Mouse (Mus musculus): ENCODE measurements around the gene Mars. TPM values are rescaled to one million over a fixed set of nuclear protein-coding genes. Genes with fewer than 3 reads are reported as not detected.

The Mars gene
- polyA plus RNA-seq (2014; fragmentation: Nextera tagmentation; extraction: Ambion mirVana): 106 and 108 TPM in 2 replicates

GRCm38 (mm10) chr10:127311476-127312355 lies at the start of gene Mars:
Gene Mars (minus strand): TSS chr10:127311786.
- H3K9me3 ChIP-seq (ENCODE audit: control insufficient read depth, low read length): no peaks in the 10 kb centered on the region
- peak; percentile 97 for ATAC-seq (ENCODE audit: low read depth)
- DNase-seq (ENCODE audit: low spot score): peak; percentile 98
- under 1% methylated on average over 64 of the region's 65 CpGs for WGBS
- peak within 1 kb of the TSS; percentile 87 for H3K4me3 ChIP-seq (ENCODE audit: low read depth, low read length)
- peaks cover 5% of the 10 kb centered on the region for H3K4me1 ChIP-seq (ENCODE audit: control insufficient read depth, insufficient read depth, low read length)
- H3K9ac ChIP-seq (ENCODE audit: low read depth, low read length): peak within 1 kb of the TSS; percentile 90
- peak within 1 kb of the TSS; percentile 86 for H3K27ac ChIP-seq (replicated peaks; ENCODE audit: low read depth, low read length)
- peaks cover 25% of the 10 kb centered on the region for H3K36me3 ChIP-seq (ENCODE audit: control insufficient read depth, insufficient read depth, low read length)
- H3K4me2 ChIP-seq (ENCODE audit: low read depth, low read length): peak within 1 kb of the TSS; percentile 59
- H3K27me3 ChIP-seq (replicated peaks; ENCODE audit: control insufficient read depth, insufficient read depth, low read length): no peaks in the 10 kb centered on the region

DNA sequence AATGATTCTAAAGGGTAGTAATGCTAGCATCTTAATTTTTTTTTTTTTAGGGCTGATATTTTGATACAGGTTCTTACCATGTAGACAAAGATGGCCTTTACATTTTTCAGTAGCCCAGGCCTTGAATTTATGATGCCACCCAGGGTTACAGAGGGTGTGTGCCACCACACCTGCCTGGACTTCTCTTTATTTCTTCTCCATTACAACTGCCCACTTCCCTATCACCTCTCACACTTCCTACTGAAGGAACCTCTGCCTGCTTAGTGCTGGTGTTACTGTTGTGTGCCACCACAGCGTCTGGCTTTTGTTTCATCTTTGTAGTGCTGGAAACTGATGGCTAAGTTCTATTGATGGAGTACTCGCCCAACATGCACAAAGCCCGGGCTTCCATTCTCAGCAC lies 49.1 kb upstream of the Mars start:
- Histone ChIP-seq H3K27ac (replicated peaks; ENCODE audit: low read depth, low read length) (no peak overlapping the region), H3K4me1 (ENCODE audit: control insufficient read depth, insufficient read depth, low read length) (no peaks in the 10 kb centered on the region), H3K27me3 (replicated peaks; ENCODE audit: control insufficient read depth, insufficient read depth, low read length) (no peaks in the 10 kb centered on the region), H3K4me2 (ENCODE audit: low read depth, low read length) (no peak overlapping the region), H3K36me3 (ENCODE audit: control insufficient read depth, insufficient read depth, low read length) (no peaks in the 10 kb centered on the region), H3K9me3 (ENCODE audit: control insufficient read depth, low read length) (no peaks in the 10 kb centered on the region), H3K4me3 (ENCODE audit: low read depth, low read length) (no peak overlapping the region), H3K9ac (ENCODE audit: low read depth, low read length) (no peak overlapping the region)
- 80% methylated on average over 3 of the region's 3 CpGs for WGBS
- ATAC-seq (ENCODE audit: low read depth) (no peak), DNase-seq (ENCODE audit: low spot score) (no peak)

DNA sequence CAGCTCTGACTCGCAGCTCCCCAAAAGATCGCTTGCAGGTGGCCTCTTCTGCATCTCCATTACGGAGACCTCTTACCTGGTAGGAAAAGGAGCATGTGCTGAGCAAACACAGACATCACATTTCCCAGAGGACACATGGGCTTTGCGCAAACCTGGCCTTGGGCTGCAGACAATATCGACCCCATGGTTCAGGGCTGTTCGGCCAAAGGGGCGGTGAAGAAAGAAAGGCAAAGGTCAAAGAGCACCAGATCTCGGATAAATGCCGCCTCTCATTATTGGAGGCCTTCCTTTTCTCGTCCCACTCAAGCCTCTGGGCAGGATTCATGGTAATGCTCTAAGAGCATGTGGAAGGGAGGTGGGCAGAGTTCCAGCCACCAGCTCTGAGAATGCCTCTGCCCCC lies 43.8 kb upstream of the Mars start:
- Histone ChIP-seq H3K9ac (ENCODE audit: low read depth, low read length) (no peak overlapping the region), H3K4me3 (ENCODE audit: low read depth, low read length) (no peak overlapping the region), H3K27ac (replicated peaks; ENCODE audit: low read depth, low read length) (no peak overlapping the region), H3K4me2 (ENCODE audit: low read depth, low read length) (no peak overlapping the region), H3K27me3 (replicated peaks; ENCODE audit: control insufficient read depth, insufficient read depth, low read length) (no peaks in the 10 kb centered on the region), H3K36me3 (ENCODE audit: control insufficient read depth, insufficient read depth, low read length) (no peaks in the 10 kb centered on the region), H3K9me3 (ENCODE audit: control insufficient read depth, low read length) (no peaks in the 10 kb centered on the region), H3K4me1 (ENCODE audit: control insufficient read depth, insufficient read depth, low read length) (peaks cover 5% of the 10 kb centered on the region; the same call in 1 of the 2 replicates)
- no peak for ATAC-seq (ENCODE audit: low read depth)
- no peak for DNase-seq (ENCODE audit: low spot score)
- WGBS: 55% methylated on average over 10 of the region's 10 CpGs

DNA sequence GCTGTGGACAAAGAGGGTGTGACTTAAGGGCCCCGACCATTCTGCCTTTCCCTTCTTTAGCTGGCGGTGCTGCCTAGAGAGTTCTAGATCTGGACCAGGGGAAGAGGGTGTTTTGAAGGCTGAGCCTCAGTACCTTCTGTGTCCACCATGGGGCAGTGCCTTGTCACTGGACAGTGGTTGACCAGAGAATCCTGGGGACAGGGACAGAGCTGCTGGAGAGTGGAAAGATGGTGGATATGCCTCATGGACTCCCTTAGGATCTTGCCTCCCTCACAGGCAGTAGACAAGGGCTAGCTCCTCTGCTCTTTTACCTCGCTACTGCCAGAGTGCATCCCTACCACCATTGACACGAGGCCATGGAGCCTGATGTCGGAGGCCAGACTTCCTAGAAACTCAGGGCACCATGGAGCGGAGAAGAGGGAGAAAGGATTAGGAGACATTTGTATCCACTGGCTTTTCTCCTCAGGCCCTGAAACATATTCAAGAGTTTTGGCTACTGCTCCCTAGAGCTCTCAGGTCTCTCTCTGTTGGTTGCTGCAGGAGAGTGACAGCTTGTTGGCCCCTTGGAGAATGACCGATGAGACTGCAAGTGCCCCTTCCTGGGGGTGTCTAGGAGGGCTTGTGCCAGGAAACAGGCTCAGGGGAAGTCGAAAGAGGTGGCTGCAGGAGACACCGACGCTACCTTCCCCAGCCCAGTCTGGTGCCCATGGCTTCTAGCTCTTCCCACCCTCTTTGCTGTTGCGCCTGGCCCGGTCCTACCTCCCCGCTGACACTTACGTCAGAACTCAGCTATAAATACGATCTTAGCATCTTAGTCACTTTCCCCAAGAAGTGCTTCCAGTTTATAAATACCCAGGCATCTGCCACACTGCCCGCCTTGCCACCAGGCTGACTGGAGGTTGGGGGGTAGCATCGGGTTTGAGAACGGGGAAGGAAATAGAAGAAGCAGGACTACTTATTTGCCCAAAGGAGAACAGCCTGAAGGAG lies 42.6 kb upstream of the Mars start, which contains the start of gene Inhbe:
Gene Inhbe (minus strand): TSS at position 503 of the 987 bp plus-strand sequence.
- Histone ChIP-seq H3K27ac (replicated peaks; ENCODE audit: low read depth, low read length) (no peak within 1 kb of the TSS), H3K4me1 (ENCODE audit: control insufficient read depth, insufficient read depth, low read length) (peaks cover 6% of the 10 kb centered on the region; the same call in 1 of the 2 replicates), H3K9ac (ENCODE audit: low read depth, low read length) (no peak within 1 kb of the TSS), H3K36me3 (ENCODE audit: control insufficient read depth, insufficient read depth, low read length) (no peaks in the 10 kb centered on the region), H3K4me3 (ENCODE audit: low read depth, low read length) (no peak within 1 kb of the TSS), H3K9me3 (ENCODE audit: control insufficient read depth, low read length) (no peaks in the 10 kb centered on the region), H3K4me2 (ENCODE audit: low read depth, low read length) (no peak within 1 kb of the TSS), H3K27me3 (replicated peaks; ENCODE audit: control insufficient read depth, insufficient read depth, low read length) (no peaks in the 10 kb centered on the region)
- 84% methylated on average over 18 of the region's 18 CpGs for WGBS
- DNase-seq (ENCODE audit: low spot score): no peak
- no peak for ATAC-seq (ENCODE audit: low read depth)

DNA sequence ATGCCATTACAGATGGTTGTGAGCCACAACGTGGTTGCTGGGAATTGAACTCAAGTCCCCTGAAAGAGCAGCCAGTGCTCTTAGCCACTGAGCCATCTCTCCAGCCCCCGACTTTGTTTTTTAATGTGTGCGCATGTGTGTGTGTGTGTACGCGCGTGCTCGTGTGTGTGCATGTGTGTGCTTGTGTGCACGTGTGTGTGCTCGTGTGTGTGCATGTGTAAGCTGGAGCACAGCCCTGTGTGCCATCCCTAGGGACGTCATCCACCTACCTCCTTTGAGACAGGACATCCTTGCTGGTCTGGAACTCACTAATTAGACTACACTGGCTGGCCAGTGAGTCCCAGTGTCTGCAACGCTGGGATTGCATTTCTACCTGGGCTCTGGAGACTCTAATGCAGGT lies 41.2 kb upstream of the Mars start:
- WGBS: 86% methylated on average over 11 of the region's 11 CpGs
- ATAC-seq (ENCODE audit: low read depth): no peak
- Histone ChIP-seq H3K4me3 (ENCODE audit: low read depth, low read length) (no peak overlapping the region), H3K27ac (replicated peaks; ENCODE audit: low read depth, low read length) (no peak overlapping the region), H3K9me3 (ENCODE audit: control insufficient read depth, low read length) (no peaks in the 10 kb centered on the region), H3K36me3 (ENCODE audit: control insufficient read depth, insufficient read depth, low read length) (no peaks in the 10 kb centered on the region), H3K27me3 (replicated peaks; ENCODE audit: control insufficient read depth, insufficient read depth, low read length) (no peaks in the 10 kb centered on the region), H3K4me2 (ENCODE audit: low read depth, low read length) (no peak overlapping the region), H3K9ac (ENCODE audit: low read depth, low read length) (no peak overlapping the region), H3K4me1 (ENCODE audit: control insufficient read depth, insufficient read depth, low read length) (peaks cover 6% of the 10 kb centered on the region; the same call in 1 of the 2 replicates)
- DNase-seq (ENCODE audit: low spot score): no peak

GRCm38 (mm10) chr10:127352187-127352586 lies 40.6 kb upstream of the Mars start:
- ATAC-seq (ENCODE audit: low read depth) (no peak), DNase-seq (ENCODE audit: low spot score) (no peak)
- no peak overlapping the region for H3K4me3 ChIP-seq (ENCODE audit: low read depth, low read length)
- WGBS: 84% methylated on average over 9 of the region's 9 CpGs
- H3K4me1 ChIP-seq (ENCODE audit: control insufficient read depth, insufficient read depth, low read length): peaks cover 6% of the 10 kb centered on the region; the same call in 1 of the 2 replicates
- no peak overlapping the region for H3K9ac ChIP-seq (ENCODE audit: low read depth, low read length)
- no peaks in the 10 kb centered on the region for H3K9me3 ChIP-seq (ENCODE audit: control insufficient read depth, low read length)
- no peak overlapping the region for H3K27ac ChIP-seq (replicated peaks; ENCODE audit: low read depth, low read length)
- no peaks in the 10 kb centered on the region for H3K27me3 ChIP-seq (replicated peaks; ENCODE audit: control insufficient read depth, insufficient read depth, low read length)
- no peak overlapping the region for H3K4me2 ChIP-seq (ENCODE audit: low read depth, low read length)
- H3K36me3 ChIP-seq (ENCODE audit: control insufficient read depth, insufficient read depth, low read length): no peaks in the 10 kb centered on the region

- Histone ChIP-seq H3K36me3 (ENCODE audit: control insufficient read depth, insufficient read depth, low read length) (no peaks in the 10 kb centered on the region), H3K9me3 (ENCODE audit: control insufficient read depth, low read length) (no peaks in the 10 kb centered on the region), H3K27ac (replicated peaks; ENCODE audit: low read depth, low read length) (no peak overlapping the region), H3K9ac (ENCODE audit: low read depth, low read length) (no peak overlapping the region), H3K4me2 (ENCODE audit: low read depth, low read length) (no peak overlapping the region), H3K4me1 (ENCODE audit: control insufficient read depth, insufficient read depth, low read length) (peaks cover 6% of the 10 kb centered on the region; the same call in 1 of the 2 replicates), H3K27me3 (replicated peaks; ENCODE audit: control insufficient read depth, insufficient read depth, low read length) (no peaks in the 10 kb centered on the region), H3K4me3 (ENCODE audit: low read depth, low read length) (no peak overlapping the region)
- DNase-seq (ENCODE audit: low spot score) (no peak), ATAC-seq (ENCODE audit: low read depth) (no peak)
- 67% methylated on average over 8 of the region's 8 CpGs for WGBS
Measured at GRCm38 (mm10) chr10:127351719-127352118, 40.1 kb upstream of the Mars start.

GRCm38 (mm10) chr10:127351285-127351595 lies 39.7 kb upstream of the Mars start:
- no peaks in the 10 kb centered on the region for H3K27me3 ChIP-seq (replicated peaks; ENCODE audit: control insufficient read depth, insufficient read depth, low read length)
- peak overlapping the region; percentile 55; the same call in 1 of the 2 replicates for H3K4me2 ChIP-seq (ENCODE audit: low read depth, low read length)
- WGBS: 87% methylated on average over 8 of the region's 8 CpGs
- no peak for DNase-seq (ENCODE audit: low spot score)
- H3K9ac ChIP-seq (ENCODE audit: low read depth, low read length): peak overlapping the region; percentile 55
- H3K27ac ChIP-seq (replicated peaks; ENCODE audit: low read depth, low read length): no peak overlapping the region
- H3K4me3 ChIP-seq (ENCODE audit: low read depth, low read length): peak overlapping the region; percentile 31; the same call in 1 of the 2 replicates
- H3K36me3 ChIP-seq (ENCODE audit: control insufficient read depth, insufficient read depth, low read length): no peaks in the 10 kb centered on the region
- ATAC-seq (ENCODE audit: low read depth): no peak
- H3K9me3 ChIP-seq (ENCODE audit: control insufficient read depth, low read length): no peaks in the 10 kb centered on the region
- H3K4me1 ChIP-seq (ENCODE audit: control insufficient read depth, insufficient read depth, low read length): peaks cover 6% of the 10 kb centered on the region; the same call in 1 of the 2 replicates
